9 mouse cellular contexts compared by ENCODE assay signal in the genomic region with DNA sequence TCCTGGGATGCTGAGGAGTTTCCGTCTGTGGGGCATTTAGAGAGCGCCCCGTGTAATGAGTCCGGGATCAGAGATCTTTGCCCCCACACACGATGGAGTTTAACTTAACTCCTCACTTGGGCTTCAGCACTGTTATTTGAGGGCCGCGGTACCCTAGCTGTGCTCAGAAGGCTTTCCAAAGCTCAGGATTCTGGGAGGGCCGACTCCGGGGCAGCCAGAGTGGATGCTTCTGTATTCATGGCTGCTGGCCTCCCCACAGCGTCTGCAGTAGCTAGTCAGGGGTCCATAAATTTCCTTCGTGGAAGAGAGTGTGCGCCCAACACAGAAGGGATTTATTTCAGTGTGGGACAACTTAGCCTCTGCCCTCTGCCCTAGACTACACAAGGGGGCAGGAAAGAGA.
DNase-seq lines count a peak whose midpoint lies in the region; ATAC-seq and TF ChIP-seq lines count a peak whose summit lies in the region.
"Had no signal": no experiment of that assay in that cellular context is flagged by ENCODE, and none has a peak within 500 bp of the region (broad histone marks: within the 10 kb centered on the region; RNA-seq: fewer than 3 reads in every experiment).

No protein-coding gene starts in this region.

- no peak overlapping the region for H3K9ac ChIP-seq in heart, postnatal 0 days (replicated peaks; ENCODE audit: low read depth, low read length)
- peak overlapping the region; percentile 43 for H3K9ac ChIP-seq in embryonic facial prominence, embryonic 11.5 days (replicated peaks; ENCODE audit: low read length)
- H3K9ac ChIP-seq in hindbrain, embryonic 12.5 days, result peak overlapping the region; percentile 60; the same call in 1 of the 2 replicates
- no peak overlapping the region; the same call in 1 of the 2 replicates for H3K9ac ChIP-seq in midbrain, embryonic 12.5 days (replicated peaks)

- no peaks in the 10 kb centered on the region for H3K9me3 ChIP-seq in heart, postnatal 0 days (replicated peaks; ENCODE audit: control insufficient read depth, low read length)
- no peaks in the 10 kb centered on the region for H3K9me3 ChIP-seq in embryonic facial prominence, embryonic 11.5 days (replicated peaks; ENCODE audit: control insufficient read depth, low read length)
- no peaks in the 10 kb centered on the region for H3K9me3 ChIP-seq in hindbrain, embryonic 12.5 days (replicated peaks)
- H3K9me3 ChIP-seq in midbrain, embryonic 12.5 days, result no peaks in the 10 kb centered on the region

- 41% methylated on average over 12 of the region's 12 CpGs for WGBS in heart, postnatal 0 days
- WGBS in embryonic facial prominence, embryonic 11.5 days, result 9% methylated on average over 12 of the region's 12 CpGs
- 11% methylated on average over 12 of the region's 12 CpGs for WGBS in hindbrain, embryonic 12.5 days
- WGBS in midbrain, embryonic 12.5 days, result 7% methylated on average over 12 of the region's 12 CpGs

- H3K4me2 ChIP-seq in heart, postnatal 0 days (ENCODE audit: low read depth, low read length), result peak overlapping the region; percentile 56
- H3K4me2 ChIP-seq in embryonic facial prominence, embryonic 11.5 days (ENCODE audit: low read depth, low read length), result peak overlapping the region; percentile 59
- peak overlapping the region; percentile 74 for H3K4me2 ChIP-seq in hindbrain, embryonic 12.5 days (replicated peaks)
- peak overlapping the region; percentile 59 for H3K4me2 ChIP-seq in midbrain, embryonic 12.5 days (replicated peaks)

- peaks cover 7% of the 10 kb centered on the region; the same call in 1 of the 2 replicates for H3K4me1 ChIP-seq in heart, postnatal 0 days (ENCODE audit: control insufficient read depth, insufficient read depth)
- H3K4me1 ChIP-seq in embryonic facial prominence, embryonic 11.5 days (ENCODE audit: control insufficient read depth, insufficient read depth, low read length), result peaks cover 6% of the 10 kb centered on the region; the same call in 1 of the 2 replicates
- H3K4me1 ChIP-seq in hindbrain, embryonic 12.5 days, result peaks cover 31% of the 10 kb centered on the region
- peaks cover 17% of the 10 kb centered on the region for H3K4me1 ChIP-seq in midbrain, embryonic 12.5 days

- no peak for ATAC-seq in heart, postnatal 0 days (ENCODE audit: insufficient read depth, low read depth)
- ATAC-seq in embryonic facial prominence, embryonic 11.5 days (replicated peaks; ENCODE audit: insufficient number of reproducible peaks, low FRiP score, low TSS enrichment, low read depth), result peak; percentile 22; the same call in 1 of the 2 replicates
- peak; percentile 18; the same call in 1 of the 2 replicates for ATAC-seq in hindbrain, embryonic 12.5 days (ENCODE audit: low FRiP score)
- peak; percentile 35 for ATAC-seq in midbrain, embryonic 12.5 days (ENCODE audit: low FRiP score, low read depth)
- ATAC-seq: CD4-positive, CD25-positive, alpha-beta regulatory T cell, adult 4 months had no signal

- TF ChIP-seq EP300 in heart, postnatal 0 days (IDR thresholded peaks at IDR 0.05; ENCODE audit: low read depth), result no peak

- peaks cover 3% of the 10 kb centered on the region; the same call in 1 of the 2 replicates for H3K27me3 ChIP-seq in heart, postnatal 0 days (ENCODE audit: control insufficient read depth, insufficient read depth, low read length)
- H3K27me3 ChIP-seq in embryonic facial prominence, embryonic 11.5 days (ENCODE audit: control insufficient read depth, insufficient read depth, low read length), result no peaks in the 10 kb centered on the region; the same call in 1 of the 2 replicates
- peaks cover 23% of the 10 kb centered on the region for H3K27me3 ChIP-seq in hindbrain, embryonic 12.5 days
- peaks cover 51% of the 10 kb centered on the region for H3K27me3 ChIP-seq in midbrain, embryonic 12.5 days

- DNase-seq in heart, postnatal 0 days (ENCODE audit: low spot score), result no peak
- no peak for DNase-seq in heart, adult 11 months
- no peak for DNase-seq in embryonic facial prominence, embryonic 11.5 days (ENCODE audit: low spot score)
- DNase-seq in ovary, postnatal 36 days (ENCODE audit: low spot score), result no peak
- DNase-seq in adrenal gland, postnatal 10 days, result no peak
- no peak for DNase-seq in right cerebral cortex, postnatal 14 days

- peaks cover 23% of the 10 kb centered on the region for H3K36me3 ChIP-seq in heart, postnatal 0 days (replicated peaks; ENCODE audit: control insufficient read depth, insufficient read depth, low read length)
- H3K36me3 ChIP-seq in embryonic facial prominence, embryonic 11.5 days (replicated peaks; ENCODE audit: control insufficient read depth, insufficient read depth, low read depth, low read length), result no peaks in the 10 kb centered on the region
- no peaks in the 10 kb centered on the region for H3K36me3 ChIP-seq in hindbrain, embryonic 12.5 days
- H3K36me3 ChIP-seq in midbrain, embryonic 12.5 days, result no peaks in the 10 kb centered on the region

- H3K27ac ChIP-seq in heart, postnatal 0 days (ENCODE audit: low read depth), result no peak overlapping the region
- H3K27ac ChIP-seq in embryonic facial prominence, embryonic 11.5 days (replicated peaks; ENCODE audit: low read depth, low read length), result peak overlapping the region; percentile 72
- peak overlapping the region; percentile 72 for H3K27ac ChIP-seq in hindbrain, embryonic 12.5 days
- peak overlapping the region; percentile 56 for H3K27ac ChIP-seq in midbrain, embryonic 12.5 days (replicated peaks)

- no peak for TF ChIP-seq CTCF in heart, postnatal 0 days (IDR thresholded peaks at IDR 0.05; ENCODE audit: low read depth)

- no peak overlapping the region for H3K4me3 ChIP-seq in heart, postnatal 0 days (ENCODE audit: low read depth, low read length)
- H3K4me3 ChIP-seq in embryonic facial prominence, embryonic 11.5 days (ENCODE audit: low read depth, low read length), result no peak overlapping the region
- H3K4me3 ChIP-seq in hindbrain, embryonic 12.5 days, result peak overlapping the region; percentile 37
- H3K4me3 ChIP-seq in midbrain, embryonic 12.5 days, result peak overlapping the region; percentile 36

Comparison
In these comparisons a context has a peak if more than half of its experiments do, and no peak if none do; other contexts are left out.
1. H3K4me3 ChIP-seq: peak in hindbrain, embryonic 12.5 days (single experiment) and midbrain, embryonic 12.5 days (single experiment); none in heart, postnatal 0 days (single experiment) and embryonic facial prominence, embryonic 11.5 days (single experiment).
2. H3K9ac ChIP-seq: peak in embryonic facial prominence, embryonic 11.5 days (single experiment) and hindbrain, embryonic 12.5 days (single experiment); none in heart, postnatal 0 days (single experiment) and midbrain, embryonic 12.5 days (single experiment).
3. Peak in every context shown above with its lines, with median percentiles within 50 percentile points of each other: H3K4me2 ChIP-seq.